Mouse (Mus musculus) left cerebral cortex, postnatal 10 days (tissue): ENCODE data around the gene 1700042G07Rik. TPM values are rescaled to one million over a fixed set of nuclear protein-coding genes. Genes with fewer than 3 reads are reported as not detected.

Experiments
- total RNA-seq, 2 experiments: library from RNA; stranded (reverse); gene quantifications; 2 replicates each; pipeline ENCODE4 v1.2.3; 2021

Gene 1700042G07Rik
- total RNA-seq, 2 experiments from 2014 or later = not detected

Other genes with a start within 250 kb of the 1700042G07Rik start
- under 1 TPM; 0.21 to 0.22 TPM for gene Dmbx1, start 233.4 kb upstream of the 1700042G07Rik start, total RNA-seq
- 10 to 100 TPM; 70.6 to 70.8 TPM for gene Faah, start 155.4 kb upstream of the 1700042G07Rik start, total RNA-seq
- 1 to 10 TPM; 6.8 to 7.3 TPM for gene Nsun4, start 119.5 kb upstream of the 1700042G07Rik start, total RNA-seq
- 100 to 1,000 TPM; 411 to 421 TPM for gene Uqcrh, start 98.3 kb upstream of the 1700042G07Rik start, total RNA-seq
- 10 to 100 TPM; 52.3 to 54.0 TPM for gene Lrrc41, start 98.1 kb upstream of the 1700042G07Rik start, total RNA-seq
- gene Rad54l, start 49.7 kb upstream of the 1700042G07Rik start, total RNA-seq = 1 to 10 TPM; 1.1 to 1.3 TPM
- 10 to 100 TPM; 79.3 to 82.9 TPM for gene Pomgnt1, start 49.5 kb upstream of the 1700042G07Rik start, total RNA-seq
- 10 to 100 TPM; 26.8 to 31.2 TPM for gene Lurap1, start 22.0 kb upstream of the 1700042G07Rik start, total RNA-seq
- gene Tspan1, start 5.8 kb upstream of the 1700042G07Rik start, total RNA-seq = under 1 TPM; 0.60 to 0.73 TPM
- gene Gm49337, start within 50 bp of the 1700042G07Rik start, total RNA-seq = not detected
- gene Pik3r3, start 48.2 kb downstream of the 1700042G07Rik start, total RNA-seq = 10 to 100 TPM; 39.4 to 41.5 TPM